In genomic region chr13:96465315-96465714, GRCm38 (mm10) we compare ENCODE assay signal across 18 mouse cellular contexts. TPM values are rescaled to one million over a fixed set of nuclear protein-coding genes. Genes with fewer than 3 reads are reported as not detected.
DNase-seq lines count a peak whose midpoint lies in the region; ATAC-seq lines count a peak whose summit lies in the region.
"Had no signal": no experiment of that assay in that cellular context is flagged by ENCODE, and none has a peak within 500 bp of the region (broad histone marks: within the 10 kb centered on the region; RNA-seq: fewer than 3 reads in every experiment).

No protein-coding gene starts in this region.

- ATAC-seq in monocyte, adult 5-6 weeks (replicated peaks; ENCODE audit: insufficient number of reproducible peaks, low FRiP score, low TSS enrichment, poor library complexity, severe bottlenecking), result no peak
- ATAC-seq: forebrain, embryonic 15.5 days; intestine, embryonic 16.5 days had no signal

- intact Hi-C loops in heart, postnatal 14 days (cut with DNase I), result no loop called here

- DNase-seq in adrenal gland, postnatal 10 days, result peak; percentile 18
- DNase-seq in adrenal gland, adult 18-20 months (ENCODE audit: low spot score in 2 of 2), result no peak
- DNase-seq in heart, adult 11 months, result peak; percentile 36
- no peak for DNase-seq in heart, postnatal 14 days
- DNase-seq in WW6 (ENCODE audit: low read depth, low spot score), result peak; percentile 14
- DNase-seq in urinary bladder, adult 18-20 months (ENCODE audit: low spot score in 2 of 2), result no peak
- DNase-seq: adrenal gland, postnatal 25 days; B cell, adult 2 months; cerebellum, adult 18-20 months; cerebellum, adult 9-11 months; cerebellum, postnatal 36 days; gastrocnemius, postnatal 14 days; heart, postnatal 36 days had no signal

RNA-seq across cellular contexts. Expression of gene Ankdd1b, which starts 5.7 kb away (rescaled TPM):
- total RNA-seq in adrenal gland, postnatal 10 days (2021), result 1 to 10 TPM; 1.2 TPM
- total RNA-seq in adrenal gland, adult 18-20 months (2021), result under 1 TPM; 0.86 to 0.90 TPM
- under 1 TPM; 0.24 to 0.29 TPM for total RNA-seq in heart, postnatal 14 days (2021)
- total RNA-seq in monocyte, adult 5-6 weeks (2017), result 0.19 TPM in 1 of 3 replicates, not detected in the others

RNA-seq across cellular contexts. Expression of gene Gm17622, which starts 25.2 kb away (rescaled TPM):
- not detected for total RNA-seq in adrenal gland, postnatal 10 days (2021)
- not detected for total RNA-seq in adrenal gland, adult 18-20 months (2021)
- not detected for total RNA-seq in heart, postnatal 14 days (2021)
- not detected in 3 replicates for total RNA-seq in monocyte, adult 5-6 weeks (2017)
- total RNA-seq: adrenal gland, postnatal 25 days; G1E; gastrocnemius, postnatal 14 days; heart, adult 8-10 months; heart, postnatal 36 days had no signal

Comparison
In these comparisons a context has a peak if more than half of its experiments do, and no peak if none do; other contexts are left out.
1. DNase-seq: peak in adrenal gland, postnatal 10 days (single experiment), heart, adult 11 months (single experiment) and WW6 (single experiment); none in adrenal gland, adult 18-20 months (0 of 2), heart, postnatal 14 days (0 of 2) and urinary bladder, adult 18-20 months (0 of 2).